Mouse (Mus musculus) megakaryocyte, embryonic 14.5 days (primary cell): ENCODE data around the gene Ccdc141. TPM values are rescaled to one million over a fixed set of nuclear protein-coding genes. Genes with fewer than 3 reads are reported as not detected.

Experiments used
- H3K27me3 ChIP-seq: replicated peaks from 2 replicates; pipeline ENCODE3; 2012; ENCODE audit warnings: inconsistent platforms
- H3K36me3 ChIP-seq: replicated peaks from 2 replicates; pipeline ENCODE3; 2012; ENCODE audit warnings: low read length, inconsistent platforms, mixed read lengths
- H3K4me1 ChIP-seq: 2 replicates; pipeline ENCODE4 v1.6.1; 2012; ENCODE audit warnings: inconsistent platforms
- H3K4me3 ChIP-seq: replicated peaks from 2 replicates; pipeline ENCODE3; 2012; ENCODE audit warnings: moderate library complexity, mild to moderate bottlenecking, inconsistent platforms
- H3K9me3 ChIP-seq: 2 replicates; pipeline ENCODE4 v1.6.1; 2012; ENCODE audit warnings: inconsistent platforms
- FLI1 ChIP-seq: IDR thresholded peaks from 2 replicates; pipeline ENCODE4 v1.6.1; 2012; ENCODE audit warnings: low read length, inconsistent platforms, mixed read lengths
- GATA1 ChIP-seq: IDR thresholded peaks from 3 replicates; pipeline ENCODE4 v1.6.1; 2012; ENCODE audit warnings: mixed read lengths, low read length, inconsistent platforms, borderline replicate concordance
- polyA plus RNA-seq: library from polyadenylated mRNA; stranded (reverse); fragments of >175 nt; gene quantifications from 2 replicates; pipeline ENCODE4 v1.2.3, GENCODE M21; 2012; ENCODE audit warnings: low replicate concordance; ENCODE audit not compliant: insufficient read depth

Gene Ccdc141
- polyA plus RNA-seq, 1 experiment = 0.19 TPM

DNA sequence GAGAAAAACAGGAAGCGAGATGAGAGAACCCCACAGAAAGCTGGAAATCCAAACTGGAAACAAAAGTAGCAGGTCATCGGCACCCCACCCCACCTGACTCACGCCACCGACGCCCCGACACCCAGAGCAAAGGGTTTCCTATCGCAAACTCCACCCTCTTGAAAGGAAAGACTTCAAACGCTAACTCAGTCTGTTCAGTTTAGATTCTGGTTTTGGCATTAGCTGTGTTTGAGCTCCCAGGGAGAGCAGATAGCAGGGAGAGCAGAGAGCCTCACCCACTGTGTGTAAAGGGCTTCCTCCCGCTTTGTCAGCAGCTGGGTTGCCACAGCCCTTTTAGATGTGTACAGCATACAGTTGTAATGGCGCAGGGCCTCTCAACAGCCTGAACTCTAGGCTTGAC is 6.0 kb upstream of the Ccdc141 start:
- Histone ChIP-seq H3K4me3 (no peak overlapping the region), H3K9me3 (no peaks in the 10 kb centered on the region), H3K36me3 (no peaks in the 10 kb centered on the region), H3K4me1 (no peaks in the 10 kb centered on the region), H3K27me3 (peaks cover 5% of the 10 kb centered on the region)
- TF ChIP-seq FLI1 (no peak), GATA1 (no peak)

DNA sequence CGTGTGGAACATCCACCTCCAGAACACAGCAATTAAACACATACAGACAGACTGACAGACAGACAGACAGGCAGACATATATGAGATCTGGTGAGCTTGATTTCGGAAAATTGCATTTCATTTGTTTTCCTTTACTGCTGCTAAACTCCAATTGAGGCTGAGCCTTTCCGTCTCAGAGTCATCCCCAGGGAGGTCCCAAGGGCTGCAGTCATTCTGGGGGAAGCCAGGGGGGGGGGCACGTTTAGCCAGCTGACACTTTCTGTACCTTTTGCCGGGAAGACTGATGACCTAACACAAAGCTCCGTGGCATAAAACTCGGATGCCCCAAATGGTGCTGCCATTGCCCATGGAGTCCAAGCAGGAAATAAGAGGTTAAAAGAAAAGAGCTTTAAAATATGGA is 5.0 kb upstream of the Ccdc141 start:
- peaks cover under 1% of the 10 kb centered on the region; the same call in 1 of the 2 replicates for H3K4me1 ChIP-seq
- H3K36me3 ChIP-seq = no peaks in the 10 kb centered on the region
- no peak overlapping the region for H3K4me3 ChIP-seq
- TF ChIP-seq FLI1 (no peak), GATA1 (no peak)
- no peaks in the 10 kb centered on the region for H3K9me3 ChIP-seq
- H3K27me3 ChIP-seq = peaks cover 5% of the 10 kb centered on the region

DNA sequence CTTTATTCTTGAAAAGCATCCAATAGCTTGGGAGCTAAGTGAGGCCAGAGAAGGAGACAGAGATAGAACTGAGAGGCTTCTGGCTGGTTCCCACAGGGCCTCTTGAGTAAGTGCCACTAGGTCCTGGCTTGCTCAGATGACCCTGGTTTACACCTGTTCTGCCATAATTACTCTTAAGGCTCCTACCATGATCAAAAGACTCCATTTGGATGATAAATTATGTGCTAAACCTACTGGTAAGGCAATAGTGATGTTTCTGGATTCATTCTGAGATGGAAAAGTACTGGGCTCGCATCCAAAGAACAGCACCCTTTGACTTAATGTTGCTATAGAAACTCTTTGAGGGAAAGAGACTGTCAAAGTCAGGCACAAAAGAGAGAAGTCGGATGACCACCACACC is 3.9 kb upstream of the Ccdc141 start:
- TF ChIP-seq FLI1 (no peak), GATA1 (no peak)
- no peak overlapping the region for H3K4me3 ChIP-seq
- no peaks in the 10 kb centered on the region for H3K36me3 ChIP-seq
- peaks cover 8% of the 10 kb centered on the region for H3K4me1 ChIP-seq
- H3K9me3 ChIP-seq = no peaks in the 10 kb centered on the region
- H3K27me3 ChIP-seq = peaks cover 10% of the 10 kb centered on the region

DNA sequence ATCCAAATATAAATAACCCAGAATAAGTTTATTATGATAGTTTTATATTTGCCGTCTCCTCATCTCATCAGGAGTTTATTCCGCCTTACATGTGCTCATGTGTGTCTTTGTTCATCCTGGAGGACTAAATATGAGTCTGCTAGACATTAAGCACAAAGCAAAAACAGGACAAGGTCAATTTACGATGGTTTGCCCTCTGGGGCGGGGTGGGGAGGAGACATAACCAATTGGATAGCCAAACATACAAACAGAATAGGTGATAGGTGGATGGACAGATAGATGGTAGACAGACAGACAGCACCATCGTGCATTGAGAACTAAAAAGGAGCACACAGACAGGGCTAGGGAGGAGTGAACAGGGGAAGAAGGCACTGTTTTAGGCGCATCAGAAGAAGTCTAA is 3.4 kb upstream of the Ccdc141 start:
- H3K4me1 ChIP-seq = peaks cover 8% of the 10 kb centered on the region
- peaks cover 10% of the 10 kb centered on the region for H3K27me3 ChIP-seq
- TF ChIP-seq FLI1 (no peak), GATA1 (no peak)
- H3K36me3 ChIP-seq = no peaks in the 10 kb centered on the region
- H3K4me3 ChIP-seq = no peak overlapping the region
- no peaks in the 10 kb centered on the region for H3K9me3 ChIP-seq

DNA sequence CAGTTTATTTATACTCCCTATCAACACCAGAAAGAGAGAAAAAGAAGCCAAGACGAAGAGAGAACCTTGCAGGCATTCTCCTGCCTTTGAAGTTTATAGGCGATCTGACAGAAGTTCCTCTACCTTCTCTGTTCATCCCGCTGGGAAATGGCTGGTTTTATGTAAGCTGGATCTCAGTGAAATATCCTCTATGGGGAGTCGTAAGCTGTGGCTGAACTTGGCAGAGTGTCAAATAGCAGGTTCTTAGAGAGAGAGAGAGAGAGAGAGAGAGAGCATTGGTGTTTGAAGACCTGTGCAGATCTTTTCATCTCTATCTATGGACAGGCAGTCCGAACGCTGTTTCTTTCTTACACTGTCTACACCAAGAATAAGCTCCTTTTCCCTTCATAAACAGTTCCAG is 2.9 kb upstream of the Ccdc141 start:
- Histone ChIP-seq H3K9me3 (no peaks in the 10 kb centered on the region), H3K36me3 (no peaks in the 10 kb centered on the region), H3K4me1 (peaks cover 8% of the 10 kb centered on the region), H3K4me3 (no peak overlapping the region), H3K27me3 (peaks cover 10% of the 10 kb centered on the region)
- TF ChIP-seq GATA1 (no peak), FLI1 (no peak)

DNA sequence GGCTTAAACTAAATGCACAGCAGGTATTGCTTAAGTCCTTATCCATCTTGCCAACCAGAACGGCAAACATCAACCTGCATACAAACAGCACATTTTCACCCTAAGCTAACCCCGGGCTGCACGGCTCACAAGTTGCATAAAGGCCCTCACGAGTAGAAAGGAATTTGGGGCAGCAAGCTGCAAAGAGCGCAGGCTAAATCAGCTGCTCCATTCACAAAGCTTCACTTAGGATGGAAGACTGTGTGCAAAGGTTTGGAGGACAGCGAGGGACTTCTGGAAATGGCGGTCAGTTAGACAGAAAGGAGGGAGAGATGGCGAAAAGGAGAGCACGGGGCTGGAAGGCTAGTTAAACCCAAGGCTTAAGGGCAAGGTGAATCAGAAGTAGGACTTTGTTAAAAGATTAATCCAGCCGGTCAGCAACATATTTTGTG is 1.8 kb upstream of the Ccdc141 start:
- Histone ChIP-seq H3K36me3 (no peaks in the 10 kb centered on the region), H3K4me3 (no peak overlapping the region), H3K9me3 (0 out of 2 replicates have a peak, but pooled peaks cover 3% of the 10 kb centered on the region), H3K4me1 (peaks cover 8% of the 10 kb centered on the region), H3K27me3 (peaks cover 12% of the 10 kb centered on the region)
- TF ChIP-seq FLI1 (no peak), GATA1 (no peak)

DNA sequence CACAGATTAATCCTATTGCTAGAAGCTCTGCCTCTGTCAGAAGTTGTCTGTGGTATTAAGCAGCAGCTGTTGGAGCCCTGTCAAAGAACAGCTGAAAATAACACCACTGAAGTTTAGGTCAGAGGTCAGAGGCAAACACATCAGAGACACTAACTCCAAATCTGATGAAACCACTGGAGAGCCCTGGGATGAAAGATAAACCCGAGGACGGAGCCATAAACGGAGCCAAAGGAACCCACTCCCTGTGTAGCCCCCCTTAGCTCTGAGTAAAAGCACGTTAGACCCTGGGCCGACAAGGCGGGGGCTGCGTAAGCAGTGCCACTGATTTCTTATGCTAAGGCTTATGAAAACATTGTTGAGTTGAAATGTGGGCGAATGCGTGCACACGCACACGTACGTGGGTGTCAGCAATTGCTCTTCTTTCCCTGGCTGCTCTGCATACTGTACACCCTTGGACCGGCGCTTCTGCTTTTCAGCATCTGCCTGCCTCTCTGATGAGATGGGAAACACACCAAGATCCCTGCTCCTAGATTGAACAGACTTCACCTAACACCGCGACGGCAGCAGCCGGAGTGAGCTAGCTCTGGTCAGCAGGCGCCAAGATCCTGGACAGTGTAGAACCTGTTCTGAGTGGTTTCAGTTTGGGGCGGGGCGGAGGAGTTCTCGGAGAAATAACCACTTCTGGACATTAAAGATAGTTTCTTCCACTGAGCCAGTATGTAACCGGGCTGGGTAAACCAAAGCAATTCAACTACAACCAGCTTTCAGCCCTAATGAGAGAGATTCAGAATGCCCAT is 1.2 kb upstream of the Ccdc141 start:
- Histone ChIP-seq H3K4me3 (no peak overlapping the region), H3K36me3 (no peaks in the 10 kb centered on the region), H3K27me3 (peaks cover 12% of the 10 kb centered on the region), H3K4me1 (peaks cover 8% of the 10 kb centered on the region), H3K9me3 (0 out of 2 replicates have a peak, but pooled peaks cover 3% of the 10 kb centered on the region)
- TF ChIP-seq GATA1 (no peak), FLI1 (no peak)

DNA sequence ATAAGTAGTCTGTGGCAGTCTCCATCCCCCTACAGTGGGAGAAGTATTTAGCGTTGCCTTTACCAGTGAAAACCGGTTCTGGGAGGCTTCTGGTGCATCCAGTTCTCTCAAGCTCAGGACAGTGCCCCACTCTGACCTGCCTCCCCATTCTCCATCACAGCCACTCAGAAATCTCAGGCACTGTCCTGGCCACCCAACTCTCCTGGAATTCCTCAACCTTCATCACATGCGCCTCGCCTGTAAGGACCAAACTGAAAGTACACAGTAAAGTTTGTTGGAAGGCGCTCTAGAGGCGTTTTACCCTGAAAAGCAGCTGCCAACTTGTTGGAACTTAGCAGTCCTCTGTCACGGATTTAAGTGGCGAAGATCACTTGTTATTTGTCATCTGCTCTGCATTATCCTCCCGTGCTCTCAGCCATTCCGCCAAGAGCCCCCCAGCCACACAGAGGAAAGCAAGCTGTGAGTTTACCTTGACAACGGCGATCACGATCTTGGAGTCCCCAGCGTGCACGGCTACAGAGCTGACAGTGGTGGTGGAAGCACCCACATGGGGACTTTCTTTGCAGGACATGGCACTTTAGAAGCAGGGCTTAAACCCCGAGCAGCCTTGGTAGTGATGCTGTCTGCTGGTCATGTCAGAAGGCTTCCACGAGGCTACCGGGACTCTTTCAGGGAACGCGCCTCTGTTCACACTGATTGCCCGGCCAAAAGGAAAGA is 362 bp downstream of the Ccdc141 start:
- 0 out of 2 replicates have a peak, but pooled peaks cover 3% of the 10 kb centered on the region for H3K9me3 ChIP-seq
- H3K4me3 ChIP-seq = peak overlapping the region; percentile 90
- H3K27me3 ChIP-seq = peaks cover 12% of the 10 kb centered on the region
- H3K36me3 ChIP-seq = no peaks in the 10 kb centered on the region
- TF ChIP-seq GATA1 = no peak
- no peak for TF ChIP-seq FLI1
- H3K4me1 ChIP-seq = peaks cover 8% of the 10 kb centered on the region

DNA sequence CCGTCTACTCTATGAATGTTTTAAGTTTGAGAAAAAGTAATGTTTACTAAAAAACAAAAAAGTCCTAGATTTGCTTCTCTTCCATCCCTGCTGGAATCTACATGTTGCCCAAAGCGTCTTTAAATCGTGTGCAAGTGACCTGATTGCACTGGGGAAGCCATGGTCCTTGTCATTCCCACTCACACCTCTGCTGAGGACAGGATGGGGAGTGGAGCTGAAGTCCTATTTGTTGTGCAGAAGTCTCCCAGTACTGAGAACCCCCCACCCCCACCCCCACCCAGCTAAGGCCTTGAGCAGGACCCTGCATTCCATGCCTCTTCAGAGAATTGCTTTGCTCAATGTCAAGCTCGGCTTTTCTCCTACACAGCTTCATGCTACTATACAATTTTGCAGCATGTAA is 1.2 kb downstream of the Ccdc141 start:
- H3K4me3 ChIP-seq = no peak overlapping the region
- H3K4me1 ChIP-seq = peaks cover 8% of the 10 kb centered on the region
- H3K36me3 ChIP-seq = no peaks in the 10 kb centered on the region
- TF ChIP-seq GATA1 (no peak), FLI1 (no peak)
- H3K9me3 ChIP-seq = 0 out of 2 replicates have a peak, but pooled peaks cover 3% of the 10 kb centered on the region
- peaks cover 12% of the 10 kb centered on the region for H3K27me3 ChIP-seq

DNA sequence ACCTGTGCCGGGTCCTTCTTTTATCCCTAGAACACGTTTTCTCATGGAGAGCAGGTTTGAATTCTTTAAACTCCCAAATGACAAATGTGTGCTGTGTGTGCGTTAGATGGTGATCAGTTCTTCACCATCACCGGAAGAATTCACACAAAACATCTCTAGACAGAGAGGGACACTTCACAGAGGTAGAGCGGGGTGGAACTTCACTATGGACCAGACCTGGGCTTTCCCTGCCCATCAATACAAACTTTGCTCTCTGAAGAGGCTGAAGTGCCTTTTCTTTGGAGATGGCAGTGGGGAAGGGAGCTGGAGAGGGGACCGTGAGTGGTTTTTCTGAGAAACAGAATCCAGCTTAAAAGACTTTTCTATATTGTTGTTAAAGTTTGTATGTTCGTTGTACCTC is 1.7 kb downstream of the Ccdc141 start:
- Histone ChIP-seq H3K4me3 (no peak overlapping the region), H3K9me3 (0 out of 2 replicates have a peak, but pooled peaks cover 3% of the 10 kb centered on the region), H3K36me3 (no peaks in the 10 kb centered on the region), H3K27me3 (peaks cover 12% of the 10 kb centered on the region), H3K4me1 (peaks cover 8% of the 10 kb centered on the region)
- TF ChIP-seq GATA1 = no peak
- TF ChIP-seq FLI1 = no peak
